Mouse (Mus musculus) layer of hippocampus, postnatal 14 days (tissue): ENCODE measurements around the gene Gm21117. TPM values are rescaled to one million over a fixed set of nuclear protein-coding genes. Genes with fewer than 3 reads are reported as not detected.
"Not testable (repeated sequence)": the region's sequence is repeated elsewhere in the genome, so short reads cannot be mapped to it uniquely, and the experiment has no call there.

Experiments used
- DNase-seq, 2 experiments: peaks; one replicate each; pipeline ENCODE4 v3.0.0; 2021 to 2022; ENCODE audit warnings: low spot score in 2 of 2, mixed read lengths in 1 of 2
- long read RNA-seq, 2 experiments: library from polyadenylated mRNA; stranded (forward); transcript quantifications; one replicate each; pipeline ENCODE4 v2.0.0; 2021
- total RNA-seq, 2 experiments: library from RNA; stranded (reverse); gene quantifications; 2 replicates each; pipeline ENCODE4 v1.2.3; 2021

Gm21117 gene
- not detected for total RNA-seq
- long read RNA-seq, experiment 1 = 0 reads
- long read RNA-seq, experiment 2 = 0 reads

DNA sequence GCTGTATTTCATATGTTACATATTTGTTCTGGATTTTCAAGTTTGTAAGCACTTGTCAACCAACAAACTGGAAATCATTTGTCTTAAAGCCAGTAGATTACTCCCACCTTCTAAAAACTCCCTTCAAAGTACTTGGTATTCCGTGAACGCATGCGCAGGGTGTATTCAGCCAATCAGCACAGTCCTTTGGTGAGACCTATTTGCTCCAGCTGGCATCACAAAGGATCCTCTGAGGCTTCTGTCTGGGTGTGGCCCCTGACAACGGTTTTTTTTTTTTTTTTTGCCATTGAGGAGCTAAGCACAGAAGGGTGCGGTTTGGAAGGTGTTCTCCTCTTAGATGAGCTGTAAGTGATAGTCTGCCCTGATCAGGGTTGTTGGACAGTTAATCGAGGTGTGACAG, at the start of gene Gm21117:
TSS of gene Gm21117 (plus strand) at position 301 of the 400 bp plus-strand sequence.
- DNase-seq = not testable (repeated sequence)
